Mouse (Mus musculus): ENCODE measurements at regions not wholly inside any gene's neighbourhood (a gene's known extent, or its start where the extent isn't known, plus 50 kb on each side); places are given as distances from the start of the nearest gene placed in this dataset.

GRCm38 (mm10) chr11:7371835-7372234 is 158.1 kb upstream of the Igfbp3 start:
- DNase-seq (ENCODE audit: low spot score in 2 of 2): no peak

DNA sequence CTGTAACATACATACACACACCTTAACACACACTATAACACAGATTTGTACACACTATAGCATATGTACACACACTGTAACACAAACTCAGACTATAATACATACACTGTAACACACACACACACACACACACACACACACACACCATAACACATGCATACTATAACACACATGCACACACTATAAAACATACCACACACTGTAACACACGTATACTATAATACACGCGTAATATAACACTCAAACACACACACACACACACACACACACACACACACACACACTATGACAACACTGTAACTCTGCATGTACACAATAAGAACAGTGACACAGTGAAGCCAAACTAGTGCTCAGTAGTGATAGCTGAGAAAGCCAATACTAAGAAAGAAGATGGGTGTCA is 147.7 kb upstream of the Igfbp3 start:
- no peak for DNase-seq (ENCODE audit: low spot score in 2 of 2)

DNA sequence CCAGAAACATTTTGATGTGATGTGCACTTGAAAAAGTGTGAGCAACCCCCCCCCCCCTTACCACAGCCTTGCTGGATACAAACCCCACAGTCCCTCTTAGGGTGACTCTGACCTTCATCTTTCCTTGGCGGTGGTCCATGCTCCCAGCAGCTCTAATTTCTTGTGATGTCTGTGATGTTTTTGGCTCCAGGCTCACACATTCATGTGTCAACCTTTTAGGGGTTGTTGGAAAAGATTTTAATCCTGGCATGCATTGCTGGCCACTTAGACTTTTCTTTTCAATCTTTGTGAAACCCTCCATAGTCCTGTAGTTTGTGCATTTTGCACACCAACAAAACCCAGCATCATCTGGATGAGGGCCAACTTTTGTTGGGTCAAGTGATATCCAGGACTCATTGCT is 134.9 kb upstream of the Igfbp3 start:
- no peak for DNase-seq (ENCODE audit: low spot score in 2 of 2)

DNA sequence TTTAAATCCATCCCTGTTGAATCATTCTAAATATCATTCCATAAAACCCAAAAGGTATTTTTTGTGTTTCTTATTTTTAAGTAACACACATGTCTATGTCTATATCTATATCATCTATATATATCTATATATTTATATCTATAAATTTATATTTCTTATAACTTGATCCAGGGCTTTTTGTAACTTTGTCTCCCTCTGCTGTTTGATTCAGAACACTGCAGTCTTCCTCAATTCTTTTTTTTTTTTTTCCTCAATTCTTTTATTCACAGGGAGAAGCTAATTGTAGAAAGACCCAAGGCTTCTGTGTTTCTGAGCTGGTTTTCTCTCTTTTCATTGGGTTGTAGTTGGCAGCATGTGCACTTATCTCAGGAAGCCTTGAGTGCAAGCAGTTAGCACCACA is 124.1 kb upstream of the Igfbp3 start:
- no peak for DNase-seq (ENCODE audit: low spot score in 2 of 2)

GRCm38 (mm10) chr11:7317409-7317970 is 103.8 kb upstream of the Igfbp3 start:
- DNase-seq (ENCODE audit: low spot score in 2 of 2): no peak

DNA sequence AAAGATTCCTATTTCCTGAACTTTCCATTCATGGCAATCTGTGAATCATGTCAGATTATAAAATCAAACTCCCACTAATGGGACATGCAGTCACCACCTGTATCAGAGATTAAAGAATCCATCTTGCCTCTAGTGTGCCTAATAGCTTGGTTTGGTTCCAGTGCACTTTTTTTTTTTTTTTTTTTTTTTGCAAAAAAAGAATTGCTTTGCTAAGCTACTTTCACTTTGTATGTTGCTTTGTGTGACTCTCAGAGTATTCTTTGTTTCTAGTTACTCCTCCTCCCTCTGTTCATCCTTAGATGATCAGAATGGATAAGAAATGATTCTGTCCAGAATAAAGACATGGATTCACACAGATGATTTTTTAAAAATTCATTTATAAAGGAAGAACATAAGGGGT is 82.5 kb upstream of the Igfbp3 start:
- no peak for DNase-seq (ENCODE audit: low spot score in 2 of 2)

- DNase-seq (ENCODE audit: low spot score in 2 of 2): peak; percentile 6 to 27
Observed at GRCm38 (mm10) chr11:7289242-7289938, 75.7 kb upstream of the Igfbp3 start.

- DNase-seq (ENCODE audit: low spot score in 2 of 2): no peak
Observed at GRCm38 (mm10) chr11:7284836-7285490, 71.2 kb upstream of the Igfbp3 start.

- no peak for DNase-seq (ENCODE audit: low spot score in 2 of 2)
Observed at GRCm38 (mm10) chr11:7282981-7283380, 69.3 kb upstream of the Igfbp3 start.

- DNase-seq (ENCODE audit: low spot score in 2 of 2): no peak
Observed at GRCm38 (mm10) chr11:7282188-7282587, 68.5 kb upstream of the Igfbp3 start.

DNA sequence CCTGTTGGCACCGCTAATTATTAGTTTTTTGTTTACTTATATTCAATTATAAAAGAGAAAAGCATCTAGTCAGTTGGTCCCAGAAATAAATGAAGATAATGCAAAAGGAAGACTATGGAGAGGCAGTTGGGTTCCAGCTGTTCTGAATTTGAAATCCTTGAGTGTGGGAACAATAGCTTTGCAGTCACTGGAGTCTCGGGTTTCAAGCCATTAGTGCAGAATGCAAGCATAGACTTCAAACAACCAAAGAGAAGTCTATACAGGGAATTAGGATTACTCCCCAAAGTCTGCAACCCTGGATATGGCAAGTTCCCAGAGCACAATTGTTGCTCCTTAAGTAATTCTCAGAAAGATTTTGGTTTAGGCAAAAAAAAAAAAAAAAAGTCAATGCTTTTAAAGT is 67.9 kb upstream of the Igfbp3 start:
- DNase-seq (ENCODE audit: low spot score in 2 of 2): no peak

DNA sequence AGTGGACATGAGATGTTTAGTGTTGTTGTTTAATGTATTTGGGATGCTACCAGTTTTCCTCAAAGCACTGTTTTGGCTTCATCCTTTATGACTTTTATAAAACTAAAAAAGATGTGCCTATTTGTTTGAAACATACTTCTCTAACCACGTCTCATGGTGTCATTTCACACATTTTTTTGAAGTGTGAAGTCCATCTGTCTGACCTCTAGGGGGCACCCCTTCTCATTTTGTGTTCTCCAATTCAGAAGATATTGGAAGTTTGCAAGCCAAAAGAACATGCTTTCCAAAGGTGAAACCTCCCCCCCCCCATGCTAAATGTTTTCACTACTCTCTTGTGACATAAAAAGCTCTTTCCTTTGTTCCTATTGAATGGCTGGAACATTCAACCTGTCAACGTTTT is 66.2 kb upstream of the Igfbp3 start:
- no peak for DNase-seq (ENCODE audit: low spot score in 2 of 2)

DNA sequence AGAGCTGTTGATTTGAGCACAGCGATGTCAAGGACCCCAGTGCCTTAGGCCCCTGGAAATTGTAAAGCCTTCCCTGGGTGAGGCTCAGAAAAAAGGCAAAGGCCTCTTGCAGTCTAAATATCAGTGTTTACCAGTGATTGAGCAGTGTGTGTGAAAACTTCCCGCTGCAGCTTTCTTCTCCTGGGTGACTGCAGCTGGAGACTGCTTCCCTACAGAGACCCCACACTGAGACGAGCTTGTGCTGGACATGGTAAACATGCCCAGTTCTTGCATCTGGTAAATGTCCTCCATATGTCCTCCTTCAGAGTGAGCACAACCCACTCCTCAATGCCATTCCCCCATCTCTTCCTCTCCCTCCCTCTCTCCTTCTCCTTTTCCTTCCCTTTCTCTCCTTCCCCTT is 58.8 kb upstream of the Igfbp3 start:
- no peak for DNase-seq (ENCODE audit: low spot score in 2 of 2)

GRCm38 (mm10) chr11:7270916-7271315 is 57.2 kb upstream of the Igfbp3 start:
- no peak for DNase-seq (ENCODE audit: low spot score in 2 of 2)

GRCm38 (mm10) chr11:7263971-7264370 is 50.2 kb upstream of the Igfbp3 start:
- no peak for DNase-seq (ENCODE audit: low spot score in 2 of 2)
